Mouse (Mus musculus): ENCODE results near the gene Sdc1. TPM values are rescaled to one million over a fixed set of nuclear protein-coding genes. Genes with fewer than 3 reads are reported as not detected.

Sdc1 gene
- total RNA-seq (2014; rRNA removed) (16.2 and 21.1 TPM in 2 replicates), polyA plus RNA-seq (2015; fragmentation: Nextera tagmentation; extraction: Ambion mirVana) (11.7 and 12.3 TPM in 2 replicates)

DNA sequence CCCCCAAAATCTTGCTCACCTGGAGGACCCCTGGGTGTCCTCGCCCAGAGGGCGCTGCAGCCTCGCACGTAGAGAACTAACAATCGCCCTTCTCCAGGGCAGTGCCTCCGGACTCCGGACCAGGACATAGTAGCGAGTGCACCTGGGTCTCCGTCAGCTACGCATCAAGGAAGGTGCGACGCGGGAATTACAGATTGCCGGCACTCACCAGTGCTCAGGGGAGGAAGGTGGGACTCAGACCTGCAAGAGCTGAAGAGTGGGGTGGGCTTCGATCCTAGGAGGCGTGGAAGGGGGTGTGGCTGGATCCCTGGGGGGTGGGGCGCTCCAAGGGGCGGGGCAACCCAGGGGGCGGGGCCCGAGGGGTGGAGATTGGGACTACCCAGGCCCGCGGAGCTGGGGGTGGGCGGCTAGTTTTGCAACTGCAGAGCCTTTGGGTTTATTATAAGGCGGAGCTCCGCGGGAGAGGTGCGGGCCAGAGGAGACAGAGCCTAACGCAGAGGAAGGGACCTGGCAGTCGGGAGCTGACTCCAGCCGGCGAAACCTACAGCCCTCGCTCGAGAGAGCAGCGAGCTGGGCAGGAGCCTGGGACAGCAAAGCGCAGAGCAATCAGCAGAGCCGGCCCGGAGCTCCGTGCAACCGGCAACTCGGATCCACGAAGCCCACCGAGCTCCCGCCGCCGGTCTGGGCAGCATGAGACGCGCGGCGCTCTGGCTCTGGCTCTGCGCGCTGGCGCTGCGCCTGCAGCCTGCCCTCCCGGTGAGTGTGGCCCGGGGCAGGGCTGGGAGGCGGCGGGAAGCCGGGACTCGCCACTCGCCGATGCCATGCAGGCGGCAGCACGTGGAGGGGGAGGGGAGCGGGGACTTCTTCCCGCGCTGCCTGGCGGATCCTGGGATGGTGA lies at the start of gene Sdc1:
Gene Sdc1 (plus strand): TSS at position 378 of the 898 bp plus-strand sequence.
- DNase-seq (ENCODE audit: low spot score) (peak; percentile 73), ATAC-seq (ENCODE audit: low FRiP score) (peak; percentile 71)
- no peaks in the 10 kb centered on the region for H3K36me3 ChIP-seq (ENCODE audit: insufficient read depth, low read length)
- H3K27ac ChIP-seq (ENCODE audit: low read depth, low read length) = peak within 1 kb of the TSS; percentile 18; the same call in 1 of the 2 replicates
- WGBS = under 1% methylated on average over 64 of the region's 67 CpGs
- peak within 1 kb of the TSS; percentile 52 for H3K4me3 ChIP-seq (ENCODE audit: low read depth, low read length)
- H3K27me3 ChIP-seq (ENCODE audit: insufficient read depth, low read length) = no peaks in the 10 kb centered on the region
- no peaks in the 10 kb centered on the region for H3K9me3 ChIP-seq (ENCODE audit: low read length)
- H3K4me1 ChIP-seq (ENCODE audit: insufficient read depth, low read length) = peaks cover 7% of the 10 kb centered on the region; the same call in 1 of the 2 replicates
- peak; percentile 57 for TF ChIP-seq CTCF (IDR thresholded peaks at IDR 0.05)
- H3K9ac ChIP-seq (replicated peaks; ENCODE audit: low read length, poor library complexity, severe bottlenecking) = peak within 1 kb of the TSS; percentile 56
- H3K4me2 ChIP-seq (ENCODE audit: low read depth, low read length, poor library complexity, severe bottlenecking) = peak within 1 kb of the TSS; percentile 100

DNA sequence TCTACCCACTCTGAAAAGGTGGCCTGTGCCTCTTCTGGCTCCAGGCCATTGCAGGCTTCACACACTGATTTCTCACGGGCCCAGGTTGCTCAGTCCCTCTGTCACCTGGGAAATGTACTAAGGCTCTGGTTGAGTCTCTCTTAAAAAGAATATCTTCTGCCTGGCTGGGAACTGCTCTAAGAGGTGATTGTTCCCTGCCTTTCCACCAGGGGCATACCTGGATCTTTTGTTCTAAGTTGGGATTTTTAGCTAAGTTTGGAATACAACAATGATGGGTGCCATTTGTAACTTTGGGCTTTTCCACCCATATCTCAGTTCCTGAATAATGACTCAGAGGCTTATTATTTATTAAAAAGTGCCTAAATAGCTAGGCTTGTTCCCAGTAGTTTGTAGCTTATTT lies 44.2 kb upstream of the Sdc1 start:
- TF ChIP-seq CTCF (IDR thresholded peaks at IDR 0.05) = peak; percentile 48
- 52% methylated on average over 1 of the region's 1 CpGs for WGBS
- Histone ChIP-seq H3K9ac (replicated peaks; ENCODE audit: low read length, poor library complexity, severe bottlenecking) (no peak overlapping the region), H3K9me3 (ENCODE audit: low read length) (no peaks in the 10 kb centered on the region), H3K4me2 (ENCODE audit: low read depth, low read length, poor library complexity, severe bottlenecking) (no peak overlapping the region), H3K4me1 (ENCODE audit: insufficient read depth, low read length) (no peaks in the 10 kb centered on the region), H3K4me3 (ENCODE audit: low read depth, low read length) (no peak overlapping the region), H3K27me3 (ENCODE audit: insufficient read depth, low read length) (no peaks in the 10 kb centered on the region), H3K27ac (ENCODE audit: low read depth, low read length) (no peak overlapping the region), H3K36me3 (ENCODE audit: insufficient read depth, low read length) (peaks cover 6% of the 10 kb centered on the region)
- ATAC-seq (ENCODE audit: low FRiP score) = no peak
- DNase-seq (ENCODE audit: low spot score) = no peak

DNA sequence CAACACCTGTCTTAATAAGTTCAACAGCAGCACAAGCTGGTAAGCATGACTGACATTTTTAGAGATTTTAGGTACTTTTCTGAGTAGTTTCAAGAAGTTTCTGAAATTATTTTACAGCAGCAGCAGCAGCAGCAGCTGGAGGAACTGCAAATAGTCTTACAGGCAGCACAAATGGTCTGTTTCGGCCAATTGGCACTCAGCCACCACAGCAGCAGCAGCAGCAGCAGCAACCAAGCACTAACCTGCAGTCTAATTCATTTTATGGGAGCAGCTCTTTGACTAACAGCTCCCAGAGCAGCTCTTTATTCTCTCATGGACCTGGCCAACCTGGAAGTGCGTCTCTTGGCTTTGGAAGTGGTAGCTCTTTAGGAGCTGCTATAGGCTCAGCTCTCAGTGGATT lies 42.4 kb upstream of the Sdc1 start:
- Histone ChIP-seq H3K36me3 (ENCODE audit: insufficient read depth, low read length) (peaks cover 6% of the 10 kb centered on the region), H3K4me1 (ENCODE audit: insufficient read depth, low read length) (no peaks in the 10 kb centered on the region), H3K27ac (ENCODE audit: low read depth, low read length) (no peak overlapping the region), H3K27me3 (ENCODE audit: insufficient read depth, low read length) (no peaks in the 10 kb centered on the region), H3K9me3 (ENCODE audit: low read length) (no peaks in the 10 kb centered on the region), H3K4me3 (ENCODE audit: low read depth, low read length) (no peak overlapping the region), H3K9ac (replicated peaks; ENCODE audit: low read length, poor library complexity, severe bottlenecking) (no peak overlapping the region), H3K4me2 (ENCODE audit: low read depth, low read length, poor library complexity, severe bottlenecking) (no peak overlapping the region)
- ATAC-seq (ENCODE audit: low FRiP score) = no peak
- TF ChIP-seq CTCF (IDR thresholded peaks at IDR 0.05) = no peak
- DNase-seq (ENCODE audit: low spot score) = no peak
- 94% methylated on average over 2 of the region's 2 CpGs for WGBS

DNA sequence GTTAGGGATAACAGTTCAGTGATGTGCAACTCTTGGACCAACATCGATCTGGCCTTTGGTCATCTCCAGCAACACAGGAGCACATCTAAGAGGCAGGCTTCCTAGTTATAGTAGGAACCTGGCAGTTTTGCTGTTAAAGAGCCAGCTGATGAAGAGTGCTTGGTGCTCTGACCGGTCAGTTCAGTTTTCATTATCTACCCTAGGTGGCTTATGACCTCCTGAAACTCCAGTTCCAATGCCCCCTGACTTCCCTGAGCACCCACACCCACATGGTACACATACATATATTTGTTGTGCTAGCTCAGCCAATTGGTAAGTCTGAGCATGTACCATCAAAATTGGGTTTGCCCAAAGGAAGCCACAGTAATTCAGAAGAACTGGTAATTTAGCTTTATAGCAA lies 17.5 kb upstream of the Sdc1 start:
- Histone ChIP-seq H3K4me1 (ENCODE audit: insufficient read depth, low read length) (no peaks in the 10 kb centered on the region), H3K9ac (replicated peaks; ENCODE audit: low read length, poor library complexity, severe bottlenecking) (no peak overlapping the region), H3K27ac (ENCODE audit: low read depth, low read length) (no peak overlapping the region), H3K9me3 (ENCODE audit: low read length) (no peaks in the 10 kb centered on the region), H3K4me2 (ENCODE audit: low read depth, low read length, poor library complexity, severe bottlenecking) (no peak overlapping the region), H3K4me3 (ENCODE audit: low read depth, low read length) (no peak overlapping the region), H3K27me3 (ENCODE audit: insufficient read depth, low read length) (no peaks in the 10 kb centered on the region), H3K36me3 (ENCODE audit: insufficient read depth, low read length) (peaks cover 3% of the 10 kb centered on the region)
- 97% methylated on average over 2 of the region's 2 CpGs for WGBS
- ATAC-seq (ENCODE audit: low FRiP score) (no peak), DNase-seq (ENCODE audit: low spot score) (no peak)
- TF ChIP-seq CTCF (IDR thresholded peaks at IDR 0.05) = no peak

DNA sequence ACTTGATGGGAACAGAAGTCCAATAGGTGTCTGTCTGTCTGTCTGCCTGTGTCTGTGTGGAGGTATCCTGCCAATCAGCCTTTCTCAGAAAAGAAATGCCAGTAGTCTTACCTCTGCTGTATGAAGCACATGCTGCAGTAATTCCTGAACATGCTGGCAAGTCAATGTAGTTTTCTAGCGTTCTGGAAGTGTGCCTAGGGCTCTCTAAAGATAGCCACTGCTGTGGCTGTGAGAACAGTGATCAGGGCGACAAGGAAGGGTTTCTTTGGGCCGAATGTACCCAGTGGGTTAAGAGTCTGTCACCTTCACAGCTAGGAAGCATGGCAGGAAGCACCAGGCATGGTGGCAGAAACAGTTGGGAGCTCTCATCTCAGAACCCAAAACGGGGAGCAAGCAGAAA lies 17.0 kb upstream of the Sdc1 start:
- H3K9me3 ChIP-seq (ENCODE audit: low read length) = no peaks in the 10 kb centered on the region
- ATAC-seq (ENCODE audit: low FRiP score) (no peak), DNase-seq (ENCODE audit: low spot score) (no peak)
- 87% methylated on average over 4 of the region's 4 CpGs for whole genome bisulfite sequencing
- no peak overlapping the region for H3K4me3 ChIP-seq (ENCODE audit: low read depth, low read length)
- H3K9ac ChIP-seq (replicated peaks; ENCODE audit: low read length, poor library complexity, severe bottlenecking) = no peak overlapping the region
- no peak overlapping the region for H3K27ac ChIP-seq (ENCODE audit: low read depth, low read length)
- no peaks in the 10 kb centered on the region for H3K27me3 ChIP-seq (ENCODE audit: insufficient read depth, low read length)
- no peak for TF ChIP-seq CTCF (IDR thresholded peaks at IDR 0.05)
- H3K36me3 ChIP-seq (ENCODE audit: insufficient read depth, low read length) = no peaks in the 10 kb centered on the region; the same call in 1 of the 2 replicates
- no peak overlapping the region for H3K4me2 ChIP-seq (ENCODE audit: low read depth, low read length, poor library complexity, severe bottlenecking)
- H3K4me1 ChIP-seq (ENCODE audit: insufficient read depth, low read length) = no peaks in the 10 kb centered on the region

DNA sequence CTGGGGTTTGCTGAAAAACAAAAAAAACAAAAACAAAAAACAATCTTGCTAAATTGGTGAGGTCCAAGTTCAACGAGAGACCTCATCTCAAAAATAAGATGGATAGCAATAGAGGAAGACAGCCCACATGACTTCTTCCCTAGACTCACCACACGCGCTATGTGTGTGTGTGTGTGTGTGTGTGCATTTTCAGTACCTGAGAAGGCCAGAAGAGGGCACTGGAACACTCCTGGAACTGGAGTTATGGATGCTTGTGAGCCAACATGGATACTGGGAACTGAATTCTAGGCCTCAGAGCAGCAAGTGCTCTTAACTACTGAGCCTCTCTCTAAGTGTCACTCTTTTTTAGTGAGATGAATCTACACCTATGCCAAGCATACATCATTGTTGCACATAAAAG lies 13.1 kb upstream of the Sdc1 start:
- no peak overlapping the region for H3K9ac ChIP-seq (replicated peaks; ENCODE audit: low read length, poor library complexity, severe bottlenecking)
- no peak overlapping the region for H3K4me2 ChIP-seq (ENCODE audit: low read depth, low read length, poor library complexity, severe bottlenecking)
- WGBS = over 99% methylated on average over 3 of the region's 3 CpGs
- ATAC-seq (ENCODE audit: low FRiP score) = no peak
- H3K4me1 ChIP-seq (ENCODE audit: insufficient read depth, low read length) = no peaks in the 10 kb centered on the region
- H3K9me3 ChIP-seq (ENCODE audit: low read length) = no peaks in the 10 kb centered on the region
- TF ChIP-seq CTCF (IDR thresholded peaks at IDR 0.05) = peak; percentile 36
- H3K36me3 ChIP-seq (ENCODE audit: insufficient read depth, low read length) = no peaks in the 10 kb centered on the region
- H3K27ac ChIP-seq (ENCODE audit: low read depth, low read length) = no peak overlapping the region
- DNase-seq (ENCODE audit: low spot score) = no peak
- H3K27me3 ChIP-seq (ENCODE audit: insufficient read depth, low read length) = no peaks in the 10 kb centered on the region
- no peak overlapping the region for H3K4me3 ChIP-seq (ENCODE audit: low read depth, low read length)
